Mouse (Mus musculus) liver, embryonic 16.5 days (tissue): Measurements from ENCODE around the gene Macf1. TPM values are rescaled to one million over a fixed set of nuclear protein-coding genes. Genes with fewer than 3 reads are reported as not detected.
A peak's percentile ranks its signal among the peaks of the same experiment; 100 is the strongest.

Experiments used
- ATAC-seq: fragments of 200-750 bp; cut with Nextera tagmentation; 2 replicates; pipeline ENCODE4 v1.8.0; 2017; ENCODE audit warnings: low read depth, mild to moderate bottlenecking, moderate number of reproducible peaks, moderate library complexity
- H3K27ac ChIP-seq: fragments of 300-500 bp; sonication (generic); 2 replicates; pipeline ENCODE4 v1.5.1; 2014; ENCODE audit warnings: mild to moderate bottlenecking, low read length
- H3K27me3 ChIP-seq: fragments of 300-500 bp; sonication (generic); 2 replicates; pipeline ENCODE4 v1.6.1; 2014; ENCODE audit warnings: low read depth, low read length, mixed read lengths; ENCODE audit not compliant: control insufficient read depth, insufficient read depth
- H3K36me3 ChIP-seq: fragments of 300-500 bp; sonication (generic); 2 replicates; pipeline ENCODE4 v1.6.1; 2014; ENCODE audit warnings: mild to moderate bottlenecking; ENCODE audit not compliant: control insufficient read depth, insufficient read depth
- H3K4me1 ChIP-seq: fragments of 300-500 bp; sonication (generic); 2 replicates; pipeline ENCODE4 v1.6.1; 2014; ENCODE audit warnings: low read depth, low read length, mixed read lengths; ENCODE audit not compliant: control insufficient read depth
- H3K4me2 ChIP-seq: fragments of 300-500 bp; sonication (generic); 2 replicates; pipeline ENCODE4 v1.6.1; 2014; ENCODE audit warnings: low read depth, low read length, mixed read lengths
- H3K4me3 ChIP-seq: fragments of 300-500 bp; sonication (generic); 2 replicates; pipeline ENCODE4 v1.5.1; 2014; ENCODE audit warnings: low read depth, mild to moderate bottlenecking, low read length
- H3K9ac ChIP-seq: fragments of 300-500 bp; sonication (generic); 2 replicates; pipeline ENCODE4 v1.6.1; 2014; ENCODE audit warnings: low read depth, low read length
- H3K9me3 ChIP-seq: fragments of 300-500 bp; sonication (generic); replicated peaks from 2 replicates; pipeline ENCODE4 v1.6.1; 2016; ENCODE audit warnings: low read length; ENCODE audit not compliant: control insufficient read depth
- WGBS: fragments of 180-500 bp; shearing (Covaris S2); extraction: QIAGEN DNeasy Blood & Tissue Kit; methylation state at CpG from one replicate; pipeline ENCODE4 v1.1.7; 2014; ENCODE audit not compliant: insufficient replicate concordance; 5-methylcytosine and 5-hydroxymethylcytosine counted together
- polyA plus RNA-seq: library from polyadenylated mRNA; unstranded; fragments of >200 nt; fragmentation: Nextera tagmentation; extraction: Ambion mirVana; gene quantifications from 2 replicates; pipeline ENCODE4 v1.2.1, GENCODE M21; 2015

Macf1 gene
- polyA plus RNA-seq, 1 experiment from 2014 or later = 8.3 TPM

GRCm38 (mm10) chr4:123426429-123427080 lies 257.6 kb downstream of the Macf1 start:
- Histone ChIP-seq H3K4me3 (no peak overlapping the region), H3K27ac (no peak overlapping the region; the same call in 1 of the 2 replicates), H3K4me2 (no peak overlapping the region), H3K9ac (no peak overlapping the region), H3K9me3 (no peaks in the 10 kb centered on the region), H3K4me1 (peaks cover 10% of the 10 kb centered on the region), H3K27me3 (no peaks in the 10 kb centered on the region), H3K36me3 (0 out of 2 replicates have a peak, but pooled peaks cover 5% of the 10 kb centered on the region)
- ATAC-seq = no peak
- 74% methylated on average over 10 of the region's 10 CpGs for WGBS

DNA sequence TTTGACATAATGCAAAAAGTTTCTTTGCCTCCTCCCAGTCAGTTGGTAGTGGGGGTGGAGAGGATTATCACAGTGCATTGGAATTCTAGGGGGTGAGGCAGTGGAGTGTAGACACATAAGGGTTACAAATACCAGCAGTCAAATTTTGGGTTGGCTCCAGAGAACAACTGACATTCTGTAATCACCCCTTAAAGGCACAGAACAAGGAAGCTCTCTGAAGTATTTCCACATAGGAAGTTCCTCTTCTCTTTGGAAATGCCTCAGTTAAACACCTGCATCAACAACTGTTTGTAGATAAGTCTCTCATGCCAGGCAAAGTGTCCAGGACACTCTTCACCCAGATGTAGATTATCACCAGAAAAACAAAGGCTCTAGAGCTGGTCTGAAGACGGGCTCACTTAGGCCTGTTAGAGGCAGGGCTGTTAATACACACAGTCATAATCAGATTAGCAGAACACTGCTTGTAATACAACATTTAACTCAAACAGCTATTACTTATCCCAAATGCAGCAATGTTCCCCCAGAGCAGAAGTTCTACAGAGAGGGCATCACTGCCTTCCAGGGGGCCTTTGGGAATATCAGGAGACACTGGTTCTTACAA lies 258.4 kb downstream of the Macf1 start:
- ATAC-seq = no peak; the same call in 1 of the 2 replicates
- H3K27ac ChIP-seq = peak overlapping the region; percentile 41; the same call in 1 of the 2 replicates
- H3K27me3 ChIP-seq = no peaks in the 10 kb centered on the region
- 11% methylated on average over 1 of the region's 1 CpGs for WGBS
- H3K4me3 ChIP-seq = no peak overlapping the region
- peaks cover 10% of the 10 kb centered on the region for H3K4me1 ChIP-seq
- H3K9ac ChIP-seq = no peak overlapping the region
- no peak overlapping the region for H3K4me2 ChIP-seq
- 0 out of 2 replicates have a peak, but pooled peaks cover under 1% of the 10 kb centered on the region for H3K36me3 ChIP-seq
- H3K9me3 ChIP-seq = no peaks in the 10 kb centered on the region

- no peaks in the 10 kb centered on the region for H3K27me3 ChIP-seq
- 91% methylated on average over 2 of the region's 2 CpGs for WGBS
- no peak overlapping the region for H3K27ac ChIP-seq
- ATAC-seq = no peak
- no peaks in the 10 kb centered on the region for H3K36me3 ChIP-seq
- no peak overlapping the region for H3K4me2 ChIP-seq
- no peaks in the 10 kb centered on the region for H3K9me3 ChIP-seq
- H3K9ac ChIP-seq = no peak overlapping the region
- peaks cover 10% of the 10 kb centered on the region for H3K4me1 ChIP-seq
- no peak overlapping the region for H3K4me3 ChIP-seq
Measured at GRCm38 (mm10) chr4:123424050-123424449, 260.1 kb downstream of the Macf1 start.

DNA sequence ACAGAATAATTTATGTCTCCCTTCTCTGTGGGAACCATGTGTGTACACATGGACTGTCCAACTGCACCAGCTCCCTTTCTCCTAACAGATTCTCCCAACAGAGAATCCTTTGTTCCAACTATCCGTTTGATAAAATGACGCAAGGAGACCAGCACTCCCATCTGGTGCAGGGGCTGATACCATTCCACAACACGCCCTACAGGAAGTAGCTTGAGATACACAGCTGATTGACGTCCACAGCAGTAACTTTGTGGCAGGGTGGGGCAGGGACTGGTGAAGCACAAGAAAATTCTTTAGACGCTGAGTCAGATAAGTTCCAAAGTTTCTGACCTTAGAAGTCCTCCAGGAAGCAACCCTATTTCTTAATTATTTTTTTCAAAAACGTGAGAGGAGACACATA lies 261.3 kb downstream of the Macf1 start:
- Histone ChIP-seq H3K4me3 (no peak overlapping the region), H3K4me1 (peaks cover 10% of the 10 kb centered on the region), H3K9ac (no peak overlapping the region), H3K9me3 (no peaks in the 10 kb centered on the region), H3K27me3 (no peaks in the 10 kb centered on the region), H3K27ac (no peak overlapping the region), H3K36me3 (no peaks in the 10 kb centered on the region), H3K4me2 (no peak overlapping the region)
- WGBS = 16% methylated on average over 6 of the region's 6 CpGs
- peak; percentile 78 for ATAC-seq

DNA sequence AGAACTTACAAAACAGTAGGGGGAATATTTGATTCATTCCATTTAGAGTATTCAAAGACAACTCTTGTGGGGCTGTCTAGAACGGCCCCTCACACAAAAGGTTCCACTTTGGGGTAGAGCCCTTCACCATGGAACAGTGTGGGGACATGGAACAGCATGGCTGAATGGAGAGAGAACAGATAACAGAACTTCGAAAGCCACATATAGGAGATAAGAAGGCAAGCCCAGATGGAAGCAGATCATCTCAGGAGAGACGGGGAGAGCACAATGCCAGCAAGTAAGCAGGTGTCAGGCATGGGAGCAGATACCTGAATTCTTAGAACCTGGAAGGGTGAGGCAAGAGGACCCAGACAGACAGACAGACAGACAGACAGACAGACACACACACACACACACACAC lies 266.1 kb downstream of the Macf1 start:
- Histone ChIP-seq H3K4me1 (peaks cover 5% of the 10 kb centered on the region), H3K36me3 (no peaks in the 10 kb centered on the region), H3K4me3 (no peak overlapping the region), H3K9ac (no peak overlapping the region), H3K27ac (no peak overlapping the region), H3K4me2 (no peak overlapping the region), H3K27me3 (no peaks in the 10 kb centered on the region), H3K9me3 (no peaks in the 10 kb centered on the region)
- WGBS = 33% methylated on average over 3 of the region's 3 CpGs
- ATAC-seq = no peak

GRCm38 (mm10) chr4:123417478-123417877 lies 266.7 kb downstream of the Macf1 start:
- H3K27ac ChIP-seq = no peak overlapping the region
- no peaks in the 10 kb centered on the region for H3K36me3 ChIP-seq
- H3K4me1 ChIP-seq = no peaks in the 10 kb centered on the region; the same call in 1 of the 2 replicates
- no peak for ATAC-seq
- WGBS = 54% methylated on average over 1 of the region's 3 CpGs
- H3K4me3 ChIP-seq = no peak overlapping the region
- H3K27me3 ChIP-seq = no peaks in the 10 kb centered on the region
- H3K9ac ChIP-seq = no peak overlapping the region
- no peak overlapping the region for H3K4me2 ChIP-seq
- no peaks in the 10 kb centered on the region for H3K9me3 ChIP-seq

GRCm38 (mm10) chr4:123416829-123417228 lies 267.3 kb downstream of the Macf1 start:
- Histone ChIP-seq H3K4me3 (no peak overlapping the region), H3K36me3 (no peaks in the 10 kb centered on the region), H3K27me3 (no peaks in the 10 kb centered on the region), H3K4me2 (no peak overlapping the region), H3K9me3 (no peaks in the 10 kb centered on the region), H3K9ac (no peak overlapping the region), H3K27ac (no peak overlapping the region), H3K4me1 (no peaks in the 10 kb centered on the region; the same call in 1 of the 2 replicates)
- no peak for ATAC-seq
- WGBS = 70% methylated on average over 2 of the region's 2 CpGs

DNA sequence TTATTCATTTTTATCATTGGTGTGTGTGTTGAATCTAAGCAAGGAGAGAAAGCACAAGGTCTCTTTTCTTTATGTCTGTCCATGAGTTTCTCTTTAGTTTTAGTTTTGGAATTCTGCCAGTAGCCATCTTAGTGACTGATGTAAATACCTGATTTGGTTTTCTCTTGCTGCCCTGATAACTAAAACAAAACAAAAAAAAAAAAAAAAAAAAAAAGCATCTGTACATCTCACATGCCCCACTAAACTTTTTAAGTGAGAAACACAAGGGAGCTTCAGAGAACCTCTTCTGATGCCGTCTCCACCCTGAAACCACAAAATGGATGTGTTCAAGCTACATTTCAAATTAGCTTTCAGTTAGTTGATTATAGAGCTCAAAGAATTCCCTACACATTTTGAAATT lies 268.6 kb downstream of the Macf1 start:
- ATAC-seq = no peak

GRCm38 (mm10) chr4:123413876-123414275 lies 270.3 kb downstream of the Macf1 start:
- WGBS = 58% methylated on average over 2 of the region's 2 CpGs
- H3K9me3 ChIP-seq = no peaks in the 10 kb centered on the region
- no peak overlapping the region for H3K27ac ChIP-seq
- peaks cover 9% of the 10 kb centered on the region for H3K4me1 ChIP-seq
- no peaks in the 10 kb centered on the region for H3K27me3 ChIP-seq
- no peak overlapping the region for H3K9ac ChIP-seq
- H3K36me3 ChIP-seq = no peaks in the 10 kb centered on the region
- ATAC-seq = no peak
- H3K4me3 ChIP-seq = no peak overlapping the region
- H3K4me2 ChIP-seq = no peak overlapping the region

More for the DNA sequence above, 268.6 kb downstream of the Macf1 start:
- peaks cover 6% of the 10 kb centered on the region for H3K4me1 ChIP-seq
- H3K9me3 ChIP-seq = no peaks in the 10 kb centered on the region
- H3K4me3 ChIP-seq = no peak overlapping the region
- H3K36me3 ChIP-seq = no peaks in the 10 kb centered on the region
- no peaks in the 10 kb centered on the region for H3K27me3 ChIP-seq
- H3K27ac ChIP-seq = no peak overlapping the region
- WGBS = 33% methylated on average over 1 of the region's 1 CpGs
- no peak overlapping the region for H3K4me2 ChIP-seq
- no peak overlapping the region for H3K9ac ChIP-seq
